Mouse (Mus musculus) lung, embryonic 15.5 days (tissue): Measurements from ENCODE around the gene Cd4. TPM values are rescaled to one million over a fixed set of nuclear protein-coding genes. Genes with fewer than 3 reads are reported as not detected.

Experiments used
- ATAC-seq: fragments of 200-750 bp; cut with Nextera tagmentation; 2 replicates; pipeline ENCODE4 v1.8.0; 2017; ENCODE audit warnings: moderate number of reproducible peaks, borderline replicate concordance; ENCODE audit not compliant: low FRiP score, low TSS enrichment; ENCODE audit errors: extremely low read depth
- H3K27ac ChIP-seq: fragments of 300-500 bp; sonication (generic); 2 replicates; pipeline ENCODE4 v1.5.1; 2015; ENCODE audit warnings: moderate library complexity, mild to moderate bottlenecking, inconsistent platforms
- H3K27me3 ChIP-seq: fragments of 300-500 bp; sonication (generic); 2 replicates; pipeline ENCODE4 v1.6.1; 2015; ENCODE audit warnings: inconsistent platforms
- H3K36me3 ChIP-seq: fragments of 300-500 bp; sonication (generic); 2 replicates; pipeline ENCODE4 v1.6.1; 2015; ENCODE audit warnings: inconsistent platforms
- H3K4me1 ChIP-seq: fragments of 300-500 bp; sonication (generic); 2 replicates; pipeline ENCODE4 v1.6.1; 2015; ENCODE audit warnings: inconsistent platforms
- H3K4me2 ChIP-seq: fragments of 300-500 bp; sonication (generic); 2 replicates; pipeline ENCODE4 v1.6.1; 2015; ENCODE audit warnings: inconsistent platforms, mild to moderate bottlenecking, moderate library complexity
- H3K4me3 ChIP-seq: fragments of 300-500 bp; sonication (generic); 2 replicates; pipeline ENCODE4 v1.5.1; 2015; ENCODE audit warnings: mild to moderate bottlenecking, inconsistent platforms
- H3K9ac ChIP-seq: fragments of 300-500 bp; sonication (generic); 2 replicates; pipeline ENCODE4 v1.6.1; 2015; ENCODE audit warnings: inconsistent platforms
- H3K9me3 ChIP-seq: fragments of 300-500 bp; sonication (generic); 2 replicates; pipeline ENCODE4 v1.6.1; 2016; ENCODE audit warnings: inconsistent platforms
- WGBS: fragments of 180-500 bp; shearing (Covaris S2); methylation state at CpG from one replicate; pipeline ENCODE4 v1.1.7; 2015; 5-methylcytosine and 5-hydroxymethylcytosine counted together
- polyA plus RNA-seq: library from polyadenylated mRNA; unstranded; fragments of >200 nt; fragmentation: Nextera tagmentation; extraction: Ambion mirVana; gene quantifications from 2 replicates; pipeline ENCODE4 v1.2.1, GENCODE M21; 2015

The Cd4 gene
- polyA plus RNA-seq, 1 experiment from 2014 or later, result 0.26 TPM

DNA sequence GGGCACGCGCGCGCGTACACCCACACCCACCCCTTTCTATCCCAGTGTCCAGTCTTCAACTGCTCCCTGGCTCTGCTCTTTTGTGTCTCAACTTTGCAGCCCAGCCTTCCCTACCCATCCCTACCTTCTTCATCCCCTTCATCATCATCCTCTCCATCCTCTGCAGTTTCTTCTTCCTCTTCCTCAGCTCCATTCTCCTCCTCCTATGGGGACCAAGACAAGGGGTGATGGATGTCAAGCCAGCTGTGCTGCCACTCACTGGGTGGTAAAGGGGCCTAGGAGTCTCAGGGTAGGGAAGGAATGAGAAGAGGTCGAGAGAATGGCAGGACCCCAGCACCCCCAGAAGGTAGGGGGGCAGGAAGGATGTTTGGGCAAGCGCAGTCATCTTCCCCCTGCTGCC is 26.5 kb upstream of the Cd4 start:
- WGBS, result 81% methylated on average over 7 of the region's 7 CpGs
- Histone ChIP-seq H3K36me3 (peaks cover 24% of the 10 kb centered on the region), H3K9me3 (no peaks in the 10 kb centered on the region), H3K4me1 (peaks cover 65% of the 10 kb centered on the region), H3K9ac (no peak overlapping the region), H3K4me2 (peak overlapping the region; percentile 86; the same call in 1 of the 2 replicates), H3K4me3 (peak overlapping the region; percentile 95; the same call in 1 of the 2 replicates), H3K27ac (no peak overlapping the region), H3K27me3 (peaks cover 13% of the 10 kb centered on the region; the same call in 1 of the 2 replicates)
- no peak for ATAC-seq

DNA sequence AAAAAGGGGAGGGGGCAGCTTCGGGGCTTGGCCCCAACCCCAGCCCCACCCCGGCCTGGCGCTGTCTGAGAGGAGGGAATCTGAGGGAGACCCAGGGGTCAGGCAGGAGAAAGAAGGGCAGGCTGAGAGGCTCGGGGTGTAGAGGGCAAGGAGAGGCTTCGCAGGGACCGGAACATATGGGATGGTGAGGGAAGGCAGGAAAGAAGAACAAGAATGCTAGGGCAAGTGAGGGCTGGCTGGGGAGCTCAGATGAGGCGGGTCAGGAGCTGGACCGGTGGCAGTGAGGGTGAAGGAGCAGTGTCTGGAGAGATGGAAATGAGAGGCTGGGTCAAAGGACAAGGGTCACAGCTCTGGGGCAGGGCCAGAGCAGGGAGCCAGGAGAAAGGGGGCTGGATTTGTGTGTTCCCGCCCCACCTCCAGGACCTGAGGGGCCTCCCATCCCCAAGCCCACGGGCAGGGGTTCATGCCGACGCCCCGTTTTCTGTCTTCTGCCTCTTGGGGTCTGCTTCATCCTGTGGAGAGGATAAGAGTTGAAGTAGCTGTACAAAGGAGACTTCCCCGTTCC is 25.8 kb upstream of the Cd4 start:
- 65% methylated on average over 14 of the region's 14 CpGs for WGBS

GRCm38 (mm10) chr6:124913214-124913613 is 25.2 kb upstream of the Cd4 start:
- Histone ChIP-seq H3K4me2 (no peak overlapping the region), H3K27me3 (peaks cover 19% of the 10 kb centered on the region; the same call in 1 of the 2 replicates), H3K9ac (no peak overlapping the region), H3K4me3 (no peak overlapping the region), H3K27ac (no peak overlapping the region), H3K36me3 (peaks cover 24% of the 10 kb centered on the region), H3K4me1 (peaks cover 53% of the 10 kb centered on the region), H3K9me3 (no peaks in the 10 kb centered on the region)
- ATAC-seq, result no peak
- 59% methylated on average over 6 of the region's 6 CpGs for WGBS

More for the DNA sequence above, 25.8 kb upstream of the Cd4 start:
- ATAC-seq, result no peak
- H3K4me3 ChIP-seq, result no peak overlapping the region
- peaks cover 59% of the 10 kb centered on the region for H3K4me1 ChIP-seq
- H3K27me3 ChIP-seq, result peaks cover 19% of the 10 kb centered on the region; the same call in 1 of the 2 replicates
- no peak overlapping the region for H3K4me2 ChIP-seq
- peak overlapping the region; percentile 34; the same call in 1 of the 2 replicates for H3K27ac ChIP-seq
- peaks cover 24% of the 10 kb centered on the region for H3K36me3 ChIP-seq
- no peak overlapping the region for H3K9ac ChIP-seq
- no peaks in the 10 kb centered on the region for H3K9me3 ChIP-seq

DNA sequence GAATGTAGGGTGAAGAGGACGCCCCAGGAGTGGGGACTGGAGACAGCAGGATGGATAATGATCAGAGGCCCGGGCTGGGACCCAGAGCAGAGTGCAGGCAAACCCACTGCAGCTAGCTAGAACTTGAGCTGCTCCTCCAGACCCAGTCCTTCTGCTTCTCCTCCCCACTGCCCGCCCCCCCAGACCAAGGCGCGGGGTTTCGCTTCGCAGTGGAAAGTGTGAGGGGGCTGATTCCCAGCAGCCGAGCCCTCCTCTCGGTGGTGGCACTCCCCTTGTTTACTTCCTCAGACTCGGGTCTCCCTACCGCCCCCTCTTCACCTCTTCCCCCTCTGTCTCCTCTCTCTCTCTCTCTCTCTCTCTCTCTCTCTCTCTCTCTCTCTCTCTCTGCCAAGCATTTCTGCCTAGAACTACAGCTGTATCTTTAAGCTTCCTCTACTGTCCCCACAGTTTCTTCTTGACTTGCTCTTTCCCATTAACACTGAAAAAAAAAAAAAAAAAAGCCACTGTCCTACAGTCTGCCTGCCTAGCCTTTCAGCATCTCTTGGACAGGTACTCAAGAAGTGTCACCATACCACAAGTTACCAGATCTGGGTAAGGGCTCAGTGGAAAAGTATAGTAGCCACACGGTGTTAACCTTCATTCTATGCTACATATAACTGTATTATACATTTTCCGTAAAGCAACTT is 23.7 kb upstream of the Cd4 start, which contains the start of gene Lag3:
Lag3 (minus strand) TSS at position 173 of the 686 bp plus-strand sequence.
- no peak within 1 kb of the TSS for H3K4me3 ChIP-seq
- peak within 1 kb of the TSS; percentile 26 for H3K27ac ChIP-seq
- H3K4me2 ChIP-seq, result peak within 1 kb of the TSS; percentile 37; the same call in 1 of the 2 replicates
- 12% methylated on average over 12 of the region's 13 CpGs for WGBS
- H3K9ac ChIP-seq, result no peak within 1 kb of the TSS
- peaks cover 24% of the 10 kb centered on the region for H3K36me3 ChIP-seq
- peaks cover 52% of the 10 kb centered on the region for H3K4me1 ChIP-seq
- peak; percentile 10; the same call in 1 of the 2 replicates for ATAC-seq
- H3K27me3 ChIP-seq, result peaks cover 19% of the 10 kb centered on the region; the same call in 1 of the 2 replicates
- no peaks in the 10 kb centered on the region for H3K9me3 ChIP-seq

DNA sequence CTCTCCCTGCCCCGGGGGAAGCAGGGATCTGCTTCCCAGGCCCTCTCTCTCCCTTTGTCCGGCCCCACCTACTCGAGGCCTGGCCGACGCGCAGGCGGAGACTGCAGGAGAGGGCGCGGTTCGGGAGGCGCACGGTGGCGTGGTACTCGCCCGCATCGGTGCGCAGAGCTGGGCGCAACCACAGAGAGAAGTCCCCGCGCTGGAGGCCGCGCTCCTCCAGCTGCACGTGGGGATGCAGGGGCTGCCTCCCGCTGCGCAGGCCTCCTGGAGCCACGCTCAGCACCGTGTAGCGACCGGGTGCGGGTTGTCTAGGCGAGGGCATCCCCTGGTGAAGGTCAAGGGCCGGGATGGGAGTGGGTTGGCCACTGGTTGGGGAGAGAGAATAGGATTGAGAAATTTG is 22.0 kb upstream of the Cd4 start:
- H3K9me3 ChIP-seq, result no peaks in the 10 kb centered on the region
- peaks cover 41% of the 10 kb centered on the region for H3K4me1 ChIP-seq
- no peak overlapping the region for H3K9ac ChIP-seq
- H3K27ac ChIP-seq, result no peak overlapping the region
- H3K36me3 ChIP-seq, result peaks cover 24% of the 10 kb centered on the region
- peaks cover 19% of the 10 kb centered on the region; the same call in 1 of the 2 replicates for H3K27me3 ChIP-seq
- 6% methylated on average over 32 of the region's 32 CpGs for WGBS
- H3K4me3 ChIP-seq, result no peak overlapping the region
- no peak for ATAC-seq
- peak overlapping the region; percentile 43 for H3K4me2 ChIP-seq

- Histone ChIP-seq H3K27ac (no peak overlapping the region), H3K27me3 (peaks cover 19% of the 10 kb centered on the region; the same call in 1 of the 2 replicates), H3K4me1 (peaks cover 32% of the 10 kb centered on the region), H3K4me3 (no peak overlapping the region), H3K9ac (no peak overlapping the region), H3K4me2 (no peak overlapping the region), H3K9me3 (no peaks in the 10 kb centered on the region), H3K36me3 (peaks cover 1% of the 10 kb centered on the region; the same call in 1 of the 2 replicates)
- WGBS, result 58% methylated on average over 1 of the region's 1 CpGs
- no peak for ATAC-seq
These were observed 19.7 kb upstream of the Cd4 start for GRCm38 (mm10) chr6:124907767-124908166.

GRCm38 (mm10) chr6:124904991-124905860 is 17.2 kb upstream of the Cd4 start:
- peak overlapping the region; percentile 91 for H3K4me2 ChIP-seq
- ATAC-seq, result no peak
- H3K27me3 ChIP-seq, result peaks cover 12% of the 10 kb centered on the region; the same call in 1 of the 2 replicates
- H3K9ac ChIP-seq, result peak overlapping the region; percentile 71; the same call in 1 of the 2 replicates
- H3K27ac ChIP-seq, result peak overlapping the region; percentile 99
- peaks cover 16% of the 10 kb centered on the region for H3K4me1 ChIP-seq
- H3K9me3 ChIP-seq, result no peaks in the 10 kb centered on the region
- WGBS, result 38% methylated on average over 16 of the region's 16 CpGs
- H3K36me3 ChIP-seq, result no peaks in the 10 kb centered on the region
- peak overlapping the region; percentile 56; the same call in 1 of the 2 replicates for H3K4me3 ChIP-seq

GRCm38 (mm10) chr6:124904161-124904981 is 16.4 kb upstream of the Cd4 start:
- Histone ChIP-seq H3K9ac (peak overlapping the region; percentile 71), H3K9me3 (no peaks in the 10 kb centered on the region), H3K4me2 (peak overlapping the region; percentile 91), H3K4me1 (peaks cover 11% of the 10 kb centered on the region), H3K4me3 (peak overlapping the region; percentile 56), H3K36me3 (no peaks in the 10 kb centered on the region), H3K27me3 (peaks cover 4% of the 10 kb centered on the region; the same call in 1 of the 2 replicates), H3K27ac (peak overlapping the region; percentile 99)
- WGBS, result 8% methylated on average over 24 of the region's 24 CpGs
- peak; percentile 86 for ATAC-seq

DNA sequence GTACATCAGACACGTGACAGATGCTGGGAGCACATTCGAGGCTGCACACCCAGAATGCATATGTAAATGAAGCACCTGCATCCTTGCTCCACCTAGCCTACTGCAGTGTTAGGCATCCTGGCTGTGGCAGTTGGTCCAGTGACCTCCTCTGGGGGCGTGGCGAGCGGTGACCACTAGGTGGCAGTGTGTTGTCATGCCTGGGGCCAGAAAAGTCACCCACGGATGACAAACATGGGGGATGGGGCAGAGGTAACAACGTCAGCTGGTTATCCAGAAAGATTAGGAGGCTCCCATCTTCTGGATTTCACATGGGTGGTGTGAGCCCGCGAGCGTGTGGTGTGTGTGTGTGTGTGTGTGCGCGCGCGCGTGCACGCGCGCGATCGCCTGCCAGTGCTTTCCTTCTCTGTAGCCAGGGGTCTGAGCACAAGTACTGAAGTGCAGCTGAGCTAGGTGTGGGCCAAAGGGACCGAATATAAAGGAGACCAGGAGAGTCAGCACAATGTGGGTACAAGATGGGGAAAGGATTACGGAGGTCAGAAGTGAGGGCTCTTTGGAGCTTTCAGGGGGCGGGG is 15.6 kb upstream of the Cd4 start:
- under 1% methylated on average over 23 of the region's 23 CpGs for WGBS
- Histone ChIP-seq H3K4me3 (peak overlapping the region; percentile 56), H3K4me1 (peaks cover 11% of the 10 kb centered on the region), H3K9ac (peak overlapping the region; percentile 71), H3K4me2 (peak overlapping the region; percentile 91), H3K27ac (peak overlapping the region; percentile 99), H3K36me3 (no peaks in the 10 kb centered on the region), H3K9me3 (no peaks in the 10 kb centered on the region), H3K27me3 (no peaks in the 10 kb centered on the region)
- ATAC-seq, result peak; percentile 79

DNA sequence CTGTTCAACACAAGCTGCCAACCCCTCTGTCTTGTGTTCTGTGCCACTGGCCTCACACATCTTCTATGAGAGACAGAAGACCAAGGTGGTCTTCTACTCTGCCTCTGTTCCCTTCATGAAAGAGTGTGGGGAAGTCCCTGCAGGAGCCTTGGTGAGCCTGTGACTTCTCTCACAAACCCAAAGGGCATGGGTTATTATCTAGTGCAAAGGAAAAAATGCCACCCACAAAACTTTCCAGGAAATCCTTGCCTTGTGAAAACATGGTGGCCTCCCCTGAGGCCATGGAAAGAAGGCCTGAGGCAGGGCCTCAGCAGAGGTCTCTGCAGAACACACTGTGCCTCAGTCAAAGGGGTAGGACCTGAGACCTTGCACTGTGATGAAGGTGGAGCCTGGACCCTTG is 13.8 kb upstream of the Cd4 start:
- Histone ChIP-seq H3K4me3 (no peak overlapping the region), H3K9me3 (no peaks in the 10 kb centered on the region), H3K9ac (no peak overlapping the region), H3K27ac (no peak overlapping the region), H3K4me2 (no peak overlapping the region), H3K36me3 (no peaks in the 10 kb centered on the region), H3K27me3 (no peaks in the 10 kb centered on the region), H3K4me1 (peaks cover 11% of the 10 kb centered on the region)
- ATAC-seq, result no peak
